Mouse (Mus musculus) ES-E14 (cell line): ENCODE measurements around the gene Scn4a.

Experiments used
- CHD2 ChIP-seq: IDR thresholded peaks from 2 replicates; pipeline ENCODE4 v1.6.1; 2014; ENCODE audit warnings: mild to moderate bottlenecking, low read depth, low read length, inconsistent platforms
- HCFC1 ChIP-seq: IDR thresholded peaks from 2 replicates; pipeline ENCODE4 v1.6.1; 2012; ENCODE audit warnings: low read length, inconsistent platforms, borderline replicate concordance; ENCODE audit not compliant: insufficient read depth
- MAFK ChIP-seq: IDR thresholded peaks from 2 replicates; pipeline ENCODE4 v1.6.1; 2014; ENCODE audit warnings: mild to moderate bottlenecking, low read depth, low read length, inconsistent platforms; ENCODE audit not compliant: insufficient read depth
- ZC3H11A ChIP-seq: IDR thresholded peaks from 2 replicates; pipeline ENCODE4 v1.6.1; 2012; ENCODE audit warnings: low read depth, mild to moderate bottlenecking, inconsistent platforms, low read length, borderline replicate concordance
- ZNF384 ChIP-seq: IDR thresholded peaks from 2 replicates; pipeline ENCODE4 v1.6.1; 2012; ENCODE audit warnings: low read depth, low read length, inconsistent platforms

GRCm38 (mm10) chr11:106313533-106313932 is 39.6 kb downstream of the Scn4a start:
- TF ChIP-seq CHD2 (no peak), ZC3H11A (no peak), ZNF384 (no peak), HCFC1 (no peak), MAFK (no peak)
